Mouse (Mus musculus) bone marrow macrophage, adult 2 months (primary cell): ENCODE data around the gene Rhoa.

Experiments used
- CTCF ChIP-seq: IDR thresholded peaks from 2 replicates; pipeline ENCODE4 v1.5.1; 2012; ENCODE audit warnings: low read depth, mild to moderate bottlenecking, low read length, moderate library complexity
- POLR2A ChIP-seq: IDR thresholded peaks from 2 replicates; pipeline ENCODE4 v1.6.1; 2012; ENCODE audit warnings: mild to moderate bottlenecking, low read depth, low read length, borderline replicate concordance

DNA sequence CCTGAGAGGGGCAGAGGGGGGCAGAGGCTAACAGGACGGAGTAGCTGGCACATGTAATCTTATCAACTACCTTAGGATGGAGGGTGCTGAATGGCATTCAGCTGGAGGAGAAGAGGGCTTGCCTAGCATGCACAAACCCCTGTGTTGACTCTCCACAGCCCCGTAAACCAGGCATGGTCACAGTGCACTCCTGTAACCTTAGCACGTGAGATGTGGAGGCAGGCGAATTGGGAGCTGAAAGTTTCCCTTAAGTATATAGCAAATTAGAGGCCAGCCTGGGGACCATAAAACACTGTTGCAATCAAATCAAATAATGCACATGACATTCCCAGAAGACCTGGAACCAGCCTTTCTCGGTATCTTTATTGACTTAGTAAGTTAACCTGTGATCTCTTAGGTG, 72.8 kb downstream of the Rhoa start:
- no peak for TF ChIP-seq POLR2A
- TF ChIP-seq CTCF = no peak
